Mouse (Mus musculus) heart, postnatal 25 days (tissue): ENCODE results near the gene Cadm3. TPM values are rescaled to one million over a fixed set of nuclear protein-coding genes. Genes with fewer than 3 reads are reported as not detected.
"Not testable (repeated sequence)": the region's sequence is repeated elsewhere in the genome, so short reads cannot be mapped to it uniquely, and the experiment has no call there.

ENCODE experiments used
- DNase-seq: peaks from one replicate; pipeline ENCODE4 v3.0.0; 2022; ENCODE audit warnings: low spot score
- intact Hi-C: fragments of 180-260 bp; cut with DNase I; formaldehyde crosslinking; loops from one replicate; pipeline ENCODE4 v1.15.1; 2025
- total RNA-seq, 2 experiments: library from RNA; stranded (reverse); gene quantifications; 2 replicates each; pipeline ENCODE4 v1.2.3; 2021

The Cadm3 gene
- total RNA-seq, 2 experiments from 2014 or later: 2.2 to 3.1 TPM

- no peak for DNase-seq
- intact Hi-C loops: no loop called here
Observed at GRCm38 (mm10) chr1:173328446-173328845, 39.0 kb downstream of the Cadm3 start.

DNA sequence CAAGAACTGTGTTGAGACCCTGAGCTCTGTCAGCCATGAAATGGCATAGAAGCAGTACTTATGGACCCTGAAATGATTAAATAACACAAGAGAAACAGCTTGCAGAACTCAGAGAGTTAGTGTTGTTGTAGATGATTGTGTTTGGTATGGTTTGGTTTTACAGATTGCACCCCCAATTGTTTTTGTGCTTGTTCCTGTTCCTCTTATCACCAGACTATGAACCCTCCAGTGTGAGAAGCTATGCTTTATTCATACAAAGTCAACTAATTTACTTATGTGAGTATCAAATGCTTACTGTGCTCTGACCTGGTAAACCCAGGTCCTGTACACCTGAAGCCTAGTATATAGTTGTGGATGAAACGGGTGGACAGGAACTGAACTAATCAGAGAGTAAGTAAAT lies 40.9 kb downstream of the Cadm3 start:
- DNase-seq: no peak
- intact Hi-C loops: no loop called here

DNA sequence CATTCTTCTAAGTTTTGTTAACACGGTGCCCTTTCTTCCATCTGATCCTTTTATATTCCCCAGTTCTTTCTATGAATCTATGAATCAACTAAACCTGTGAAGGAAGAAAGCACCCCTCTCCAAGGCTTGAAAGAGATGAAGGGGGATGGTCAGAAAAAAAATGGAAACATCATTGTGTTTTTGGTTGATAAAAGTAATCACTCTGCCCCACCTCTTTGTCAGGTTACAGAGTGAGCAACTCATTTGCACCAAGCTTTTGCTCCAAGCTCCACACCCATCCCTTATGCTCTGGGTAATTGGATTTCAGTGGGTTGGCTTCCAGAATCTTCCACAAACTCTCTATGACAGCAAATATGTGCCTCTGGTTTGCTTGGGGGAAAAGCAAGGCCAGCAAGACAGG lies 42.1 kb downstream of the Cadm3 start:
- intact Hi-C loops: no loop called here
- no peak for DNase-seq

DNA sequence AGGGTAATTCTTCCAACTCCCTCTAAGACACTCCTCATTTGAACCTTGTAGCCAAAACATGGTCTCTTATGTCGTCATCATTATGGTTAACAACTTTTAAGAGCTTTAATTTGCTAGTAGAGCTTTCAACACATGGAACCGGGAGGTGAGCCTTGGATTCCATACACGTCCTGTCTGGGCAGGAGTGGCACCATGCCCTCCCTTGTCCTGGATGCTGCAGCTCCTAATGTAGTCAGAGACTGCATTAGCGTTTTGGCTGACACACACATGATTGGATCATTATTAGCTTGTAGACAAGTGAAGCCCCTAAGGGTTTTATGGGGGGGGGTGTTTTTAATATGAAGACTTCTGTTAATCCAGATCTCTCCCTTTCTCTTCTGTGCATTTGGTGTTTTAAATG lies 42.5 kb downstream of the Cadm3 start:
- no peak for DNase-seq
- intact Hi-C loops: loop anchor here (5.0 kb wide), 1 partner anchor 52 kb away; no protein-coding TSS in a partner anchor

DNA sequence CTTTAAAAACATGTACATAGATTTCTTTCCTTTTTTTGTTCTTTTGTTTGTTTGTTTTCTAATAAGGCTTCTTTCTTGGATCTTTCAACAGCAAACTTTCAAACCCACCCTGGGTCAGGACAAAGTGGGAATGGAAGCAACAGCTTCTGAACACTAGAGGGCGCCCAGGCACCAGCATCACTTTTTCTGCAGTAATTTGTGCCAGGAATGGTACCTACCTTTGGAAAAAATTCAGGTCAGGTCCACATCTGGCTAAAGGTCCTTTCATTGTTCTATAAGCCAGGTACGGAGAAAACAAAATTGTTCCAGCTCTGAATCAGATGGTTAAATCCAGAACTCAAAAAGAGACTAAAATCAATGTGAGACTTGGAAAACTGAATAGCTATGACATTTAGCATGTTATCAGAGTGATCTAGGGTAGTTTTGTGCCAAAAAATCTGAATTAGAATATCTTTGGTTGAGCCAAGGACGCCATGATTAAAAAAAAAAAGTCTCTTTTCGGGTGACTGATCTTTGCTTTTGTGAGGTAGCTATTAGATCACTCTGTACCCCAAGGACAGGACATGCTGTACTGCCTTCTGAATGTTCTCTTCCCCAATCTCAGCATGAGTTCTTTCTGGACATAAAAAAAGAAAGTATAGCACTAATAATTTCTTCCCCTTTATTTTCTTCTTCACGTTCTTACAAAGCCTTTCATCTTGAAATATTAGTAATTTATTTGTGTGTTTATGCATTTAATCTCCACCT lies 43.5 kb downstream of the Cadm3 start:
- no peak for DNase-seq
- intact Hi-C loops: loop anchor here (2.0 to 5.0 kb wide), 2 partner anchors 53 to 75 kb away; no protein-coding TSS in a partner anchor

DNA sequence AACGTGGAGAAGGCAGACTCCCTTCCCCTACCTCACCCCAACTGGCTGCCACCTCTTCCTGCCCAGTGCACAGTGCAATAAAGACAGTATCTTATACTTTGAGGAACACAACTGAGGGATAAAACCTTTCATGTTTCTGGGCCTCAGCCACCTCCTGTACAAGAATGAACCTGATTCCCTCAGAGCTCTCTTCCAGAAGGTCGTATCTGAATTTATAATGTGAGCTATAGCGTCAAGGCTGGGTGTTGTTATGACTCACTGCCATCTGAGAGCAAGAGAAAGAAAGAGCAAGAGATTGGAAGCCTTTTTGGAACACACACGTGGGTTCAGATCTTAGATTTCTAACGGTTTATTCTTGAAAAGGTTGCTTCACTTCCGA lies 45.3 kb downstream of the Cadm3 start:
- intact Hi-C loops: loop anchor here (2.0 to 5.0 kb wide), 2 partner anchors 55 to 77 kb away; no protein-coding TSS in a partner anchor
- no peak for DNase-seq

DNA sequence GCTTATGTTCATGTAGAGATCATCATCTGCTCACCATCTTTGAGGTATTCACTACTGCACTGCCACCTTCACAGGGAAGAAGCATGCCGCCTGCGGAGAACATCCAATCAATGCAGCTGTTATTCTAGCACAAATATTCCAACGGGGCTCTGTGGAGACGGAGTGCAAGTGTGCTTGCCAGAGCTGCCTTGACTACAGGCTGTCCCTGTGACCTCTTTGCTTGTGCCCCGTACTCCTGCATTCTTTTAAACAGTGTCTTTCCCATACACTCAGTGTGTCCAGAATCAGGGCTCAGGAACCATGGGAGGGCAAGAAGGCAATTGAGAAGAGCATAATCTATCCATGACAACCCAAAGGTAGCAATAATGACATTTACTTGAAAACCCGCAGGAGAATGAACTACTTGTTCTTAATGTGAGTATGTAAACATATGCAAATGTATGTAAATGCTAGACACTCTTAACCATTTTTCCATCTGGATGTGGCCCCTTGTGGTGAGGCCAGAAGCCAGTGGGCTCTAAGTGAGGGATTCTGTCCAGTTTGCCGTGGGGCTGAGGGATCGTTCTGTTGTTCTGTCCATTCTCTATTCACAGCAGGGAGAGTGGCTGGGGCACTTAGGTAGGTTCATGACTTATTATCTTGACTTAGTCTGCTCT lies 45.8 kb downstream of the Cadm3 start:
- no peak for DNase-seq
- intact Hi-C loops: loop anchor here (2.0 to 5.0 kb wide), 2 partner anchors 56 to 77 kb away; no protein-coding TSS in a partner anchor

GRCm38 (mm10) chr1:173317925-173318477 lies 49.5 kb downstream of the Cadm3 start:
- DNase-seq: no peak
- intact Hi-C loops: no loop called here

- intact Hi-C loops: no loop called here
- DNase-seq: no peak
Observed at GRCm38 (mm10) chr1:173315725-173316124, 51.8 kb downstream of the Cadm3 start.

GRCm38 (mm10) chr1:173313535-173314050 lies 53.9 kb downstream of the Cadm3 start:
- intact Hi-C loops, DNase-seq: not testable (repeated sequence)

- intact Hi-C loops, DNase-seq: not testable (repeated sequence)
Observed at GRCm38 (mm10) chr1:173302795-173303194, 64.7 kb downstream of the Cadm3 start.

Other genes starting within 250 kb of the Cadm3 start
- gene Olfr1408, start 230.3 kb downstream of the Cadm3 start, total RNA-seq: not detected
- gene Olfr1406, start 177.1 kb downstream of the Cadm3 start, total RNA-seq: not detected
- gene Olfr218, start 169.9 kb downstream of the Cadm3 start, total RNA-seq: not detected
- gene Olfr1404, start 155.3 kb downstream of the Cadm3 start, total RNA-seq: not detected
- not detected for gene Fcer1a, start 140.5 kb downstream of the Cadm3 start, total RNA-seq
- not detected for gene Olfr418, start 101.7 kb downstream of the Cadm3 start, total RNA-seq
- not detected for gene Mptx2, start 89.9 kb downstream of the Cadm3 start, total RNA-seq
- under 1 TPM; 0.52 to 0.61 TPM for gene Ackr1, start 33.9 kb downstream of the Cadm3 start, total RNA-seq
- gene Aim2, start 16.8 kb downstream of the Cadm3 start, total RNA-seq: 1 to 10 TPM; 1.2 to 1.6 TPM
- gene Ifi206, start 123.3 kb upstream of the Cadm3 start, total RNA-seq: under 1 TPM; 0.10 to 0.22 TPM
- under 1 TPM in 1 of 2 experiments, not detected in 1; 0.08 TPM for gene Ifi214, start 168.3 kb upstream of the Cadm3 start, total RNA-seq
- gene Ifi213, start 231.6 kb upstream of the Cadm3 start, total RNA-seq: under 1 TPM; 0.10 to 0.25 TPM